Mouse (Mus musculus) cerebellum, adult 11-12 months (tissue): ENCODE data around the gene Tnpo2.

Source experiments
- DNase-seq: peaks from one replicate; pipeline ENCODE4 v3.0.0; 2022

Gene Tnpo2

DNA sequence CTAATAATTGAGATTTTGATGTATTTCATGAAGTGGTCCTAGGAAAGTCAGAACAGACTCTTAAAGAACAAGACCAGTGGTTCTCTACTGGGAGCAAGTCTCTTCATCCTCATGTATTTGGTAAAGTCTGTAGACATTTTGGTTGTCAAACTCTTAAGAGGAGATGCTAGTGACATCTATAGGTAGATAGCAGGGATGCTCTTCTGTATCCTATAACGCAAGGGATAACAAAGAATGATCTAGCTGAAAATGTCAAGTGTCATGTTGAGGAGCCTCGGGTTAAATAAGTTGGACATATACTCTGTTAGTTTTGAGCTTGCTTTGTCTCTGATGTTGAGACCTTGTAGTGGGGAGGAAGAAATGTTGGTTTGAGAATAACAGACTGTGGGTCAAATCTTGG is 8.8 kb upstream of the Tnpo2 start:
- no peak for DNase-seq

DNA sequence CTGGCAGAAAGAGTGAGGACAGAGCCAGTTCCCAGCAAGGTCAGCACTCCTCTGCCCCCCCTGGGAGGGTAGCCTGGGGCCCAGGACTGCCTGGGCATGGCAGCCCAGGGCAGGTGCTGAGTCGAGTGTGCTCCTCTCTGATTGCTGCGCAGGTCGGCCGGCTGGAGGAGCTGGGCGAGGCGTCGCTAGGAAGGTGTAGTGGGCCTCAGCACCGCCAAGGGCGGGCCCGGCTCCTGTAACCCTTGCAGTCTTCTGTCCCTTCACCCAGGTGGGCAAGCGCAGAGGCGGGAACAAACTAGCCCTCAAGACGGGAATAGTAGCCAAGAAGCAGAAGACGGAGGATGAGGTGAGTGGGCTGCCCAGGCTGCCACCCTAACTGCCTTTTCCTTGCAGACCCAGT is 7.4 kb upstream of the Tnpo2 start:
- DNase-seq: peak; percentile 55

DNA sequence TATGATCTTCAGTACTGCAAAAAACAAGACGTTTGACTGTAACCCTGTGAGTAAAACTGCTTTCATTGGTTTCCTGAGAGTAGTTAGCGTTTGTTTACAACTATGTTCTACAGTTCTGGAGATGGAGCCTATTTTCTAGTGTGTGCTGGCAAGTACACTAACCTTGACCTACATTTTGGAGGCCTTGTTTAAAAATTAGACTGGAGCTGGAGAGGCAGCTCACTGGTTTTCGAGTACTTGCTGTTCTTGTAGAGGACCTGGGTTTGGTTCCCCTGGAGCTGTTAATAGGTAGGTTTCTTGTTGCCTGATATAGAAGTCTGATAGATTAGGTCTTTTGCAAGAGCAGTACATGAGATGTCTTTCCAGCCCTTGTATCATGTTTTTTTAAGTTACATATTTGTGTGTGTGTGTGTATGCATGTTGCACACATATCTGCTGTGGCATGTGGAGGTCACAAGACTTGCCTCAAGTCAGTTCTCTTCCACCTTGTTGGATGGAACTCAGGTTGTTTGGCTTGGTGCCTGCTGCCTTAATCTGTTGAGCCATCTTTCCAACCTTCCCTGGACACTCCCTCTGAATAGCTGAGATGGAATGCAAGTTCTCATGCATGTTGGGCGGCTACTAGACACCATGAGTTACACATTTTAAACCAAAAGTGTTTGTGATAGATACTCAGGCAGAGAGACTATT is 3.9 kb upstream of the Tnpo2 start:
- no peak for DNase-seq

DNA sequence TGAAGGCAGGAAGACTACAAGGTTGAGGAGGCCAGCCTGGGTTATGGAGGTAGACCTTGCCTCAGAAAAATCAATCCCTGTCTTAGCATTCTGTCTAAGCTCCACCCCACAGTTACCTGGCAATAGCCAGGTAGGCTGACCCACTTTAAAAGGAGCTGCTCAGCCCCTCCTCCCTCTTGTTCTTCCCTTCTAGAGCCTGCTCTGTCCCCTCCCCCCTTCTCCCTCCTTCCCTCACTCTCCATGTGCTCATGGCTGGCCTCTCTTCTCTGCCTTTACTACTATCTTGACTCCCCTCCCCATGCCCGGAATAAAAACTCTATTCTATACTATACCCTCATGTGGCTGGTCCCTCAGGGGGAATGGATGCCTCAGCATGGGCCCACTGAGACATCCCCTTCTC is 2.8 kb upstream of the Tnpo2 start:
- DNase-seq: no peak

DNA sequence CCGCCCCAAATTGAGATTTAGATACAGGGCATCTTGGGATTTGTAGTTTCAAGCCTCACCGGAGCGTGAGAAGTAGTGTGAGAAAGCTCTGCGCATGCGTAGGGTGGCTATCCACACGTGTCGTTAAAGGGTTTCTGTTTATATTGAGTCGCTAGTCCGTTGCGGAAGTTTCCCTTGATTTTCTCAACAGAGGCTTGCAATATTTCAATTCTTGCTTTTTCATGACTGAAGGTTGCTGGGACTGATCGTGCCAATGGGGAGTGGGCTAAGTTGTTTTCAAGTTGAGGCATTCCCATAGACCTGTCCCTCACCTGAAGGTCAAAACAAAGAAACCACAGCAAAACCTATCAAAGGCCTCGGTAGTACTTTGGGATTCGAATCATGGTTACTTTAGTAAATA is 2.0 kb upstream of the Tnpo2 start:
- peak; percentile 72 for DNase-seq

DNA sequence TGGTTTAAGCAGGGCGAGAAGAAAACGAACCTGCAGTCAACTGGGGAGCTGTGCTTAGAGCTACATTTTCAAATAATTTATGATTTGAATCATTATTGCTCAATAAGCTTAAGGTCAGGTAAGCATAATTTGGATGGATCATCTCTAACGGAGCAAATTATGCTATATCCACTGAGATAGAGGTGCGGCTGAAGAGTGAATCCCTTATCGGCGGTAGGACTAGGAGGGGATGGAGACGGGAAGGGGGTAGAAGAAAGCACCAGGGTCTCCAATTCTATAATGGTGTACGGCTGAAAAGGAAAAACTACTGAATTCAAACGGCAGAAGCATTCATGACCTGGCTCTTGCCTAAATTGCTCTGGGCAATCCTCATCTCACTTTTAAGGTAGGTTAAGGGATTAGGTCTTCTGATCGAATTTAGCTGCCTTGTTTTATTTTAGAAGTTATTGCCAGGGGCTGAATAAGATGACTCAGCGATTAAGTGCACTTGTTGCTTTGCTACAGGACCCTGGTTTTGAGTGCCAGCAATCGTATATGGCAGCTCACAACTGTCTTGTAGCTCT is 1.5 kb upstream of the Tnpo2 start:
- no peak for DNase-seq

DNA sequence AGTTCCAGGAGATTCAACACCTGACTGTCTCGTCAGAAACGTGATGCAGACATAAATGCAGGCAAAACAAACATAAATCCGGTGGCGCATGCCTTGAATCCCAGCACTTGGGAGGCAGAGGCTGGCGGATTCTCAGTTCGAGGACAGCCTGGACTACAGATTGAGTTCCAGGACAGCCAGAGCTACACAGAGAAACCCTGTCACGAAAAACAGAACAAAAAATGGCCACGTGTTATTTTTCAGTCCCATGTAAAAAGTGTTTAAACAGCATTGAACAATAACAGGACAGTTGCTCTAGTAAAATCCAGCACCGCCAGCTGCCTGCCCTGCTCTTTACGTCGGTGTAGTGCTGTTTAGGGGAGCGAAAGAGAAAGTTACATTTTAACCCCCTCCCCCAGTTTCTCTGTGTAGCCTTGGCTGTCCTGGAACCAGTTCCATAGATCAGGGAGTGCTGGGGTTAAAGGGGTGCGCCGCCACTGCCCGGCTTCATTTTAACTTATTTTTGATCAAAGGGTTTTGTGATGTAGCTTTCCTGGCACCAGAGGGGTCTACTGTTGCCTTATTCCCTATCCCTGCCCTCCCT is 896 bp upstream of the Tnpo2 start:
- DNase-seq: no peak

DNA sequence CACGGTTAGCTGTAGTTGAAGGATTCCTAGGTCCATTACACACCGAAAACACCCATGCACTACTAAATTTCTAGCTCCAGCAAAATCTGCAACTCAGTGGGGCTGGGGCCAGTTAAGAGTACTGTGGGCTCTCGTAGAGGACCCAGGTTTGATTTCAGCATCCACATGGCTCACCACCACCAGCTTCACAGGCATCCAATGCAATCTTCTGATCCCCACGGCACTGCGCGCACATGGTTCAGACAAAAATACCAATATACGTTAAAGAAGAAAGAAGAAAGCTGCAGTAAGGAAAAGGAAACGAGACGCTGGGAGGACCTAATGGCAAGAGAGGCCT is 366 bp upstream of the Tnpo2 start:
- DNase-seq: no peak

DNA sequence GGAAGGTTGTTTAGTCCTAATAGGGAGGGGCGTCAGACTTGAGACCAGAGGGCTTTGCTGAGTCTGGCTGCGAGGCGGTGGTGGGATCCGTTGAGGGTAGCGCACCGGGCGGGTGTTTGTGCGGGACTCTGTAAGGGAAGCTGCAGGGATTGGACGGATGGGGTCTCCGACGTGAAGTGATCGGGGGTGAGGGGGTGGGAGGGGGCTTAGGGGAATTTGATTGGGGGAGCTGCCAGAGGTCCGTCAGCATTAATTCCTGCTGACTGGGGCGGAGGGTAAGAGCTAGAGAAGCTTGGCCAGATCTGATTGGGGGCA is 608 bp downstream of the Tnpo2 start:
- DNase-seq: no peak

DNA sequence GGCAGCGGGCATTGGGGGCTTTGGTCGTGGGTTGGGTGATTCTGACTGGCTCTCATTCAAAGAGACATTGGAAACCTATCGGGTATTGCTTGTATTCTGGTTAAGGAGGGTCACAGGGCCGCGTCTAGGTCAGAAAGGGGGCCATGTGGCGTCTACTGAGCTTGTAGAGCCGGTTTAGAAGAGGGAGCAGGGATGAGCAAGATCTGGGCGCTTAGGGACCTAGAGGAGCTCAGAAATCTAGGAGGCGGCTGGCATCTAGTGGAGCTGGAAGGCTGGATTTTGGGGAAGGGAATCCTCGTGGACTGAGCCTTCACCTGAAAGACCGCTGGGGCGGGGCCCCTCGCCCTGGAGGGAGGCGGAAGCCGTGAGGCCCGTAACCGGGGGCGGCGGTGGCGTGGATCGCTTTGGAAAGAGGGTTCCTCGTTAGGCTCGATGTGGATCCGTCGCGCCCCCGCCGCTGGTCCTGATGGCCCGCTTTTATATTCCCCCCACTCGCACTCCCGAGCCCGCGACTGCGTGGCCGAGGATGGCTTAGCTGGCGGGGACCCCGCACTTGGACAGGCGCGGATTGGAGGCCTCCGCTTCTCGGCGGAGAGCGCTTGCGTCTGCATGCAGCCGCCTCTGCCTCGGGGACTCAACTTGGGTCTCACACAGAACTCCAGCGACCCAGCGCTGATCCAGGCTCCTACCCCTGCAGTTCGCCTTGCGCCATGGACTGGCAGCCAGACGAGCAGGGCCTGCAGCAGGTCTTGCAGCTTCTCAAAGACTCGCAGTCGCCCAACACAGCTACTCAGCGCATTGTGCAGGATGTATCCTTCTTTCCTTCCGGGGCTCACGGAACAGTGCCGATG is 1.2 kb downstream of the Tnpo2 start:
- DNase-seq: peak; percentile 60

DNA sequence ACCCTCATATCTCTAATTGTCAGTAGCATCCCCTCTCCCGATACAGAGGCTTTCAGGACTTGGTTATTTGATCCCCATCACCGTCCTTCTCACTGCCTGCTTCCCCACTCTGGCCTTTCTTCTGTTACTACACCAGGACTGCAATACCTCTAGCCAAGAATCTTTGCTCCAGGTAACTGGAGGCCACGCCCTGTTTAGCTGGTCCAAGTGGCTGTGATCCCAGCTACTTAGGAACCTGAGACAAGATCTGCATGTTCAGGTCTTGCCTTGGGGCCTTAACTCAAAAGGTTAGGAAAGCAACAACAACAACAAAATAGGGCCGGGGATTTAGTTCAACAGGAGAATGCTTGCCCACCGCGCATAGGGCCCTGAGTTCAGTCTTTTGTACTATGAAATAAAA is 6.9 kb downstream of the Tnpo2 start:
- no peak for DNase-seq

DNA sequence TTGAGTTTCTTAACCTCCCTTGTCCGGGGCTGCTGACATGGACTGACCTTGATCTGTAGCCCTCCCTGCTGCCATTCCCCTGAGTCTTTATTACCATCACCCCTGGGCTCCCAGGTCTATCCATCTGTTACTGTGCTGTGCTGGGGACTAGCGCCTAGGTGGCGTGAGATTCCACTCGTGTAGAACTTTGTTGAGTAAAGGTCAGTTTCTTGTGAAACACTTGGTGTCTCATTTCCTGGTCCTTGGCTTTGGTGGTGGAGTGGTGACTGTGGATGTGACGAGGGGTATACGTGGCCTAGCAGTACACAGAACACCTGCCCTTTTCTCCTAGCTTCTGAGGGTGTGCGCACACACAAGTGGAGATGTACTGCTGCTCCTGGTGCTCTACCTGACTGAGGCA is 20.7 kb downstream of the Tnpo2 start:
- DNase-seq: no peak

DNA sequence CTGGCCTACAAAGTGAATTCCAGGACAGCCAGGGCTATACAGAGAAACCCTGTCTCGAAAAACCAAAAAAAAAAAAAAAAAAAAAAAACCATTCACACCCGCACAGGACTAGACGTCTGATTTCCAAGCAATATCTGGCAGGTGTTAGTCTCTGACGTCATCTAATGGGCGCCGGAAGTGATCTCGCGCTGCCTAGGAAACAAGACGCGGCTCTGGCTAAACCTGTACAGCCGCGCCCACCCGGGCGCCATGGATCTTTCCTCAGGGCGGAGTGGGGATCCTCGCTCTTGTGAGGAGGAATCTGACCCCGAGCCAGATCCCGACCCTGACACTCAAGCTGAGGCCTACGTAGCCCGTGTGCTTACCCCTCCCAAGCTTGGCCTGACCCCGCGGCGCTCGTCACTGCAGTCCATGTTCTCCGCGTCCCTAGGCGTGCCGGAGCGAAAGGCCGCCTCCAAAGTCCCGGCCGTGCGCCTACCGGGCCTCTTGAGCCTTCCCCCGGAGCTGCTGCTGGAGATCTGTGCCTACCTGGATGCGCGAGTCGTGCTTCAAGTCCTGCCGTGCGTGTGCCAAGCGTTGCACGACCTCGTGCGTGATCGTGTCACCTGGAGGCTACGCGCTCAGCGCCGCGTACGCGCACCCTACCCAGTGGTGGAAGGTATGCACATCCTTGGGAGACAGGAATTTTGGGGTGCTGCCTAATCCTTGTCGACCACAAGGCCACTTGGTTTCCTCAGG is 23.3 kb downstream of the Tnpo2 start, which contains the start of gene Fbxw9:
TSS of gene Fbxw9 (plus strand) at position 177 of the 738 bp plus-strand sequence.
- DNase-seq: peak; percentile 89

DNA sequence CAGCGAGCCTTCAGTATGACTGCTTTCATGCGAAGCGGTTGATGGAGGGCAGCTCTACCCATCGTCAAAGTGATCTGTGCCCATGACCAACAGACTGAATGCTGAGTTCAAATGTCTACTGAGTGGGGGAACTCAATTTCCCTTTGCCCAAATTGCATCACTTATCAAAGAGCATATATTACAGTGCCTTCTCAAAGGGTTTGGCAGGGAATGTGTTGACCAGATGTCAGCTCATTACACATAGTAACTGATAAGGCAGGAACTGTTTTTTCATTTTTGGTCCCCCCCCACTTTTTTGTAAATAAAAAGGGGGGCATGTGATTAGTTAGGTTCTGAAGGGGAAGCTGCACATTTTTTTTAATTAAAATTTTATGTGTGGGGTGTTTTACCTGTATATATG is 25.9 kb downstream of the Tnpo2 start:
- no peak for DNase-seq

DNA sequence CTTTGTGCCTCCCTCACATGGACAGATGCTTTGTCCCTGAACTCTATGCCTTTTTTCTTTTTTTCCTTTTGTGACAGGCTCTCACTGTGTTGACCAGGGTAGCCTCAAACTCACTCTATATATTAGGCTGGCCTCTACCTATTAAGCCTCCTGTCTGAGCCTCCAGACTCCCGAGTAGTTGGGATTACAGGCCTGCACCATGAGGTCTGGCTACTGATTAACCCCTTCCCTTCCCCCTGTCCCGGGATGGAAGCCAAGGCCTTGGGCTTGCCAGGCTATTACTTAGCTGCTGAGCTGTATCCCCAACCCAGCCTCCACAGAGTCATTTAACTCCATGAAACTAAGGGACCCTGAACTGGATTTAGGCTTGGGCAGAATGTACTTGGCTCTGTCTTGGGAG is 28.5 kb downstream of the Tnpo2 start:
- no peak for DNase-seq

DNA sequence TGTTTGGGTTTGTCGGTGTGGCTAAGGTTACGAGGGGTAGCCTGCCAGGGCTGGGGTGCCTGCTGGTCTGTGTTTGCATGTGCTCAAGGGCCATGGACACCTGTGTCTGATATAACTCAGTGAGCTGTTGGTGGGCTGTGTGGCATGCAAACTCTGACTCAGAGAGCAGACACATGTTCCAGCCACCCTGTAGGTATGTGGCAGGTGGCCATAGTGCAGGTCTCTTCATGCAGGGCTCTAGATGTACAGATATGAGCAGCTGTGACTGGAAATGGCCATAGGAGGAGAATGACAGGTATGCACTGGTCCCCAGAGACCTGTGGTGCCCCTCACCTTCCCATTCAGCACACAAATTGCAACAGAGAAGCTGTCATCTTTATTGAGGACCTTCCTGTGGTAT is 30.4 kb downstream of the Tnpo2 start:
- DNase-seq: no peak

DNA sequence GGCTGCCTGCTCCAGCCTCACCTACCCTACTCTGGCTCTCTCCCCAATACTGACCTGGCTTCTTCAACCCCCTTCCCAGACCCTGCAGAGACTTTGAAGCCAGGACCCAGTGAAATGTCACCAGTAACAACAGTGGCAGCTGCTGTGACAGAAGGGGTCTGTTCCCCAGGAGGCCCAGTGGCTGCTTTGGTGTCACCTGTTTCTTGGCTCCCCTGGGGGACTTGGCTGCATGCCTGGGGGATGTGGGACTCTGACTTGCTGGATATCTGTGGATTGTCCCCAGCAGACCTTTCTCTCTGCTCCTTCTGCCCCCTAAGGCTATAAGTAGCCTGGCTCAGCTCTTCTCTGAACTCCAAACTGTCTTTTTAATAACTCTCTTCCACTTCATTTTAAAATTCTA is 31.3 kb downstream of the Tnpo2 start, which contains the start of gene Gm5741:
TSS of gene Gm5741 (minus strand) at position 1 of the 400 bp plus-strand sequence.
- no peak for DNase-seq

DNA sequence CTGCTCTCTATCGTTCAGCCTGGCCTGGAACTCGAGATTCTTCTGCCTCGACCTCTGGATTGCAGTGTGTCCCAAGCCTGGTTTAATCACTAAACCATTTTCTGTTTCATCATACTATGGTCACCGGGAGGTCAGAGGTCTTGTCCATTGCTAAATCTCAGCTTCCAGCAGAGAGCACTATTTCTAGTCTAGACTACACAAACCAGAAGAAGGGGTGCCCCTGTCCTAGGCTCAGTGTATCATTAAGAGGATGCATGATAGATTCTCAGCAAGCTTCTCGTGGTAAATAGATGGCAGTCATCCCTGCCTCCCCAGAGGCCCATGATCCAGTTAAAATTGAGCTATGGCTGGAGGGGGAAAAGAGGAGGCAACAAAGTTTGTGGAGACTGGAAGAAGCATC is 34.3 kb downstream of the Tnpo2 start:
- no peak for DNase-seq

DNA sequence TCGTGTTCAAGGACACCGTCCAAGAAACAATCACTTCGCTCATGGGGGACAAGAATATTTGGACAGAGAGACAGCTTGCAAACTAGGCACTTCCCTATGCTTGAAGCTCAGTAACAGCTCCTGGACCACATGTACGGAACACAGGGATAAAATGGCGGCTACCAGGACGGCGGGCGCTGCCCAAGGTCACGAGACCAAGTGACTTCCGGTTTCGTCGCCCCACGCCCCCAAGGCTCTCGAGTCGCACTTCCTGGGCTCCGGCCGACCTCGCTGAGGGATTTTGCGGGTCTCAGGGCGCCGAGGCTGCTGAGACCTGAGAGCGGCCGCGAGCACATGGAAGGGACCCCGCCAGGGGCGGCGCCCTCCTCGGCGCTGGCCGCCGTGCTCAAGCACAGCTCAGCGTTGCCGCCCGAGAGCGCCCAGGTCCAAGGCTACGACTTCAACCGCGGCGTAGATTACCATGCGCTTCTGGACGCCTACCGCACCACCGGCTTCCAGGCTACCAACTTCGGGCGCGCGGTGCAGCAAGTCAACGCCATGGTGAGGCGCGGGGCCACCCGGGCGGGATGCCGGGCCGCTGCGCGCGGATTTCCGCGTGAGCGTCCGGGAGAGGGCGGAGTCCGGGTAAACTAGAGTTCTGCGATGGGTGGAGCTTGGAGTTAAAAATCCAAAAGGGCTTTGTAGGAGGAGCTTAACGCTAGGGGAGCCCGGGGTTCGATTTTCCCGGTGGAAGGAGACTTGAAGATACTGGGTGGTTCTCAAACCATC is 35.0 kb downstream of the Tnpo2 start, which contains the start of gene Dhps:
TSS of gene Dhps (plus strand) at position 244 of the 768 bp plus-strand sequence.
- DNase-seq: peak; percentile 90

DNA sequence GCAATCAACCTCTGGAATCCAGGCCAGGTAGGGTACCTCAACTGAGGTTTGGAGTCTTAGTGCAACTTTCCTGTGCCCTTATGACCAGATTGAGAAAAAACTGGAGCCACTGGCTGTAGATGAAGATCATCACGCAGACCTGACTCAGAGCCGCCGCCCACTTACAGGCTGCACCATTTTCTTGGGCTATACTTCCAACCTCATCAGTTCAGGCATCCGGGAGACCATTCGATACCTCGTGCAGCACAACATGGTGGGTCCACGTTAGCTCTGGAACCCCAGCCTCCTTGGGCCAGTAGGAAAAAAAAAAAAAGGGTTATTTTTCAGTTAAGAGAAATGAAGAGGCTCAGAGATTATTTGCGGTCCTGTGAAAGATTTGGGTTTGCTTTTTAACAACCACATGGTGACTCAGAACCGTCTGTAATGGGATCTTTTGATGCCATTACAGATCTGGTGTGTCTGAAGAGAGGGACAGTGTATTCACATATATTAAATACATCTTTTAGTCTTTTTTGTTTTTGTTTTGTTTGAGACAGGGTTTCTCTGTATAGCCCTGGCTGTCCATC is 35.7 kb downstream of the Tnpo2 start:
- no peak for DNase-seq

DNA sequence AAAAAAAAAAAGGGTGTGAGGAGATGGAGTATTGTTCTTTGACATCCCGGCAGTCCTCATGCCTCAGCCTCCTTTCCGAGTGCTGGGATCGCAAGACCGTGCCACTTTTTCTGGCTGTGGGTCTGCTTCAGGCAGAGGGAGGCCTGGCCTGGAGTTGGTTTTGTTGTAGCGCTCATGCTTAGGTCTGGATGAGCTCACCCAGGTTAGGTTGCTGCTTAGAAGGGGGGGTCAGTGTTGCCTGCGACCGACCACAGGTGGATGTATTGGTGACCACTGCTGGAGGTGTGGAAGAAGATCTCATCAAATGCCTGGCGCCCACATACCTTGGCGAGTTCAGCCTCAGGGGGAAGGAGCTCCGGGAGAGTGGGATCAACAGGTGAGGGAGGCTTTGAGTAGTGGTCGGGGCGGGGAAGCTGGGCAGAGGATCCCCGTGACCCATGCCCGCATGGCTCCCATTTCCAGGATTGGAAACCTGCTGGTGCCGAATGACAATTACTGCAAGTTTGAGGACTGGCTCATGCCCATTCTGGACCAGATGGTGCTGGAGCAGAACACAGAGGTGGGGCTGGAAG is 36.4 kb downstream of the Tnpo2 start:
- DNase-seq: no peak

DNA sequence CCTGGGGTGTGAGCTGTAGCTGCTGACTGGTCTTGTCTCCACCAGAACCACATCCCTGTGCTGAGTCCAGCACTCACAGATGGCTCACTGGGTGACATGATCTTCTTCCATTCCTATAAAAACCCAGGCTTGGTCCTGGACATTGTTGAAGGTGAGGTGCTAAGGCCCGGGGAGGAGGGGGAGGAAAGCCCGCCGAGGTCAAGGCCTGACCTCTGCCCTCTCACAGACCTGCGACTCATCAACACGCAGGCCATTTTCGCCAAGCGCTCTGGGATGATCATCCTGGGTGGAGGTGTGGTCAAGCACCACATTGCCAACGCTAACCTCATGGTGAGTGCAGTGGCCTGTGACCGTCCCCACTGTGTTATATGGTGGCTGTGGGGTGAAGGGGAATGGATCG is 37.5 kb downstream of the Tnpo2 start:
- no peak for DNase-seq
